Mouse (Mus musculus) kidney, adult 2 months (tissue): ENCODE measurements at regions not wholly inside any gene's neighbourhood (a gene's known extent, or its start where the extent isn't known, plus 50 kb on each side); places are given as distances from the start of the nearest gene placed in this dataset.

Source experiments
- DNase-seq: peaks from one replicate; pipeline ENCODE4 v3.0.0; 2021
- H3K27ac ChIP-seq: fragments of 200-500 bp; 2 replicates; pipeline ENCODE4 v1.5.1; 2012; ENCODE audit warnings: low read depth, low read length, control low read depth, inconsistent platforms; ENCODE audit not compliant: insufficient read depth
- H3K27me3 ChIP-seq: fragments of 200-500 bp; replicated peaks from 2 replicates; pipeline ENCODE4 v1.6.1; 2012; ENCODE audit warnings: mild to moderate bottlenecking, moderate library complexity, low read length, inconsistent platforms; ENCODE audit not compliant: control insufficient read depth, insufficient read depth
- H3K36me3 ChIP-seq: fragments of 200-500 bp; 2 replicates; pipeline ENCODE4 v1.6.1; 2012; ENCODE audit warnings: mild to moderate bottlenecking, moderate library complexity, low read length, inconsistent platforms; ENCODE audit not compliant: control insufficient read depth, insufficient read depth
- H3K4me1 ChIP-seq: fragments of 200-500 bp; 2 replicates; pipeline ENCODE4 v1.6.1; 2011; ENCODE audit warnings: low read length; ENCODE audit not compliant: control insufficient read depth, insufficient read depth
- H3K4me3 ChIP-seq: fragments of 200-500 bp; 2 replicates; pipeline ENCODE4 v1.5.1; 2011; ENCODE audit warnings: mild to moderate bottlenecking, low read depth, low read length, control low read depth; ENCODE audit not compliant: insufficient read depth
- CTCF ChIP-seq: fragments of 200-500 bp; conservative IDR thresholded peaks from 2 replicates; pipeline ENCODE4 v1.5.1; 2011; ENCODE audit warnings: low read depth, mild to moderate bottlenecking, control low read depth, low read length, moderate library complexity, mixed read lengths; ENCODE audit not compliant: insufficient read depth, insufficient read length
- POLR2A ChIP-seq: fragments of 200-500 bp; IDR thresholded peaks from one replicate; pipeline ENCODE4 v1.6.1; 2011; ENCODE audit warnings: low read depth, low read length, control low read depth
- WGBS: fragments of 180-500 bp; shearing (Covaris S2); methylation state at CpG from one replicate; pipeline ENCODE4 v1.1.7; 2018; 5-methylcytosine and 5-hydroxymethylcytosine counted together

DNA sequence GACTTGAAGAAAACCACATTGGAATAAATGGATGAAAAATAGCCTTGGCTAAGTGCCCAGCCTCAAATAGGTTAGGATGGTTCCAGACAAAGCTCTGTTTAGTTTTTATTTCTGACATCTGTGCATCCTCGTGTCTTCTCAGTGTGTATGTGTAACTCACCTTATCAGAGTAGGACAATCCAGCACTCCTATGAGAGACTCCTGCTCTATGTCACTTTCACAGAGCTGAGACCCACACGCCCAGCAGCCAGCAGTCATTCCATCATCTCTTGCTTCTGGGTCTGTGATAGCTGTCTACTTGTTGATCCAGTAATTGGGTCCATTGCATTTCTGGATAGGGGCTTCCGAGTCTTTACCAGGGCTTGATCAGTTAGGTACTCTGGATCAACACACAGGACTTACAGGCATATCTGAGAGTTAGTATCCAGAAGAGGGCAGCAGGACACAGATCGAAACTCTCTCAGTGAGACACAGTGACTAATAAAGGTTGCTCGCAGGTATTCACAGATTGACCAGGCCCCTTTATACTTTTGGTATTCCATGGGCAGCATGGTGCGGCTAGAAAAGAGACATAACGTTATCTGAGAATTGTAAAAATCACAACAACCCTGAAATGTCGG lies 286.3 kb upstream of the Fam92a start:
- Histone ChIP-seq H3K27me3 (no peaks in the 10 kb centered on the region), H3K27ac (no peak overlapping the region), H3K4me3 (no peak overlapping the region), H3K36me3 (no peaks in the 10 kb centered on the region), H3K4me1 (no peaks in the 10 kb centered on the region)
- TF ChIP-seq POLR2A = no peak
- TF ChIP-seq CTCF = no peak
- peak; percentile 17 for DNase-seq
- 82% methylated on average over 8 of the region's 8 CpGs for WGBS

DNA sequence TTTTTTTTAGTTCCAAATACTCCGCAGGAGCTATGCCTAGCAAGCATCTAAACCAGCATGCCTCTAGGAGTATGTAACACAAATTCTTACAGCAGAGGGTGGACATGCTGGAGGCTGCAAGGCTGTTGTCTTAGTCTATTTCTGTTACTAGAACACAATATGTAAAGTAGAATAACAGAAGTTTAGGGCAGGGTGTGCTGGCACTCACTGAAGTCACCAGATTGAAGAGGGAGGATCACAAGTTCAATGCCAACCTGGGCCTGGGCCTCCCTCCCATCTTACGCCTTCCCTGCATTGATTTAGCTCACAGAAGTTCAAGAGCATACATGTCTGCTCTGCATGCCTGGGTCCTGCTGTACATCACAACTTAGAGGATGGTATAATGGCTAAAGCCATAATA lies 280.3 kb upstream of the Fam92a start:
- no peak overlapping the region for H3K27ac ChIP-seq
- no peaks in the 10 kb centered on the region for H3K36me3 ChIP-seq
- WGBS = 87% methylated on average over 2 of the region's 2 CpGs

DNA sequence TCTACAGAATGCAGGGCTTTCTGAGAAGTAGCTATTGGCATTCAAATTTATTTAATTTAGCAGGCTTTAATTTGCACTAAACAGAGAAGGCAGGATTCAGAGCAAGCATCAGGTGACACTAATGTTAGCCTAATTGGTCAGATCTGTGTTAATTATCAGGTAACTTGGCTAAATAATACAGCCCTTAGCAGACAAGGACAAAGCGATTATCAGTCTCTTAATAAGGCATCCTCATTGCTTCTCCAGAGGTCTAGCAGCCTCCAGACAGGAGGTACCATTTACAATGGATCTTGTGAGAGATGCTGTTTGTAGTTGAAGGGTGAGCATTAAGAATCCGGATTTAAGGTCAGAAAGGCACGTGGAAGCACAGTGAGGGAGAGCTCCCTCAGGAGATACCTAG lies 253.7 kb upstream of the Fam92a start:
- no peaks in the 10 kb centered on the region for H3K27me3 ChIP-seq
- no peaks in the 10 kb centered on the region for H3K4me1 ChIP-seq
- no peak overlapping the region for H3K4me3 ChIP-seq
- no peak for TF ChIP-seq CTCF
- no peak for TF ChIP-seq POLR2A
- no peak for DNase-seq
- H3K36me3 ChIP-seq = no peaks in the 10 kb centered on the region
- no peak overlapping the region for H3K27ac ChIP-seq
- WGBS = 46% methylated on average over 3 of the region's 3 CpGs

More for the DNA sequence above, 280.3 kb upstream of the Fam92a start:
- no peak for DNase-seq
- H3K4me1 ChIP-seq = no peaks in the 10 kb centered on the region
- no peak overlapping the region for H3K4me3 ChIP-seq
- no peak for TF ChIP-seq POLR2A
- TF ChIP-seq CTCF = no peak
- H3K27me3 ChIP-seq = no peaks in the 10 kb centered on the region

DNA sequence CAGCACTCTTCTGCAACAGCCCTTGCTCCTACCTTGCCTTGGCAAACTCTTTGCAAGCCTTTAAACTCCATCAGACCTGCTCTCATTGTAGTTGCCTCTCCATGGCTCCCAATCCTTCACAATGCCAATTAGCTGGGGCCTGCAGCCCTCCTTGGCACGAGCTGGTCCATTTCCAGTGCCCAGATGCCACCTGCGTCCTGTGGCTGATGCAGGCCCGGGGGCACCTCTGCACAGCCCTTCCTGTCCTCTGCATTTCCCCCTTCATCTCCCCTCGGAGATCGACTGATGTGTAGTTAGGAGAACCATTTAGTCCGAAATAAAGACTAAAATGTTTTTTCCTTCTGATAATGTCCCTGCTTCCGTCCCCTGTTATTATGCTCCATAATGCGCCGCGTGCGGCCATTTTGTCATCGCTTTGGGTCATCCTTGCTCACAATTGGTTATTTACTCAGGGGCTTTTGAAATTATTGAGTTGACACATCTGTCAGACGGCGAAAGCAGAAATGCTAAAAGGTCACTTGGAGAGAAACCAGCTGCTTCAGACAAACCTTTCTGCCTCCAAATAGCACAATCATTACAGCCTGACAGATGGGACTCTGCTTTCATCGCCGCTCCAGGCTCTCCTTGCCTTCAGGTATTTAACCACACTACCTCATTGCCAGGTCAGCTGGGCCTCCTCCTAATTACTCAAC lies 250.0 kb upstream of the Fam92a start:
- Histone ChIP-seq H3K4me1 (no peaks in the 10 kb centered on the region), H3K27ac (no peak overlapping the region), H3K36me3 (no peaks in the 10 kb centered on the region), H3K27me3 (no peaks in the 10 kb centered on the region), H3K4me3 (no peak overlapping the region)
- 81% methylated on average over 16 of the region's 16 CpGs for WGBS
- TF ChIP-seq CTCF (no peak), POLR2A (no peak)
- no peak for DNase-seq

DNA sequence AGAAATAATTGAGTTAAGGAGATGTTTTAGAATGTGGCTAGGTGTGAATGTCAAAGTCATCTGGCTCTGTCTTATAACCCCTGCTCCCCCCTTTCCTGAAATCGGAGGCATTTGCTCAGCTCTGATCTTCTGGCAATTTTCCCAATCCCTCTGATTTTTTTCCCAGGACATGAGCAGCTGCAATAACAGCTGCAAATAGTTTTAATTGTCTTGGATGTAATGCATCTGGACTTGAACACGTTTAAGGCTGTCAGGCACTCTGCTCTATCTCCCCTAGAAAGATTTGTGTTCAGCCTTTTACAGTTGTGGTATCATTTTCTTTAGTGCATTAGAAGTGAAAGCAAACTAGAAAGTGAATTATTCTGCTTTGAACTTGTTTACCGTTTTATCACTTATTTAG lies 246.3 kb upstream of the Fam92a start:
- 11% methylated on average over 3 of the region's 3 CpGs for WGBS
- Histone ChIP-seq H3K4me1 (no peaks in the 10 kb centered on the region), H3K4me3 (no peak overlapping the region), H3K27ac (no peak overlapping the region), H3K27me3 (no peaks in the 10 kb centered on the region), H3K36me3 (no peaks in the 10 kb centered on the region)
- TF ChIP-seq POLR2A (no peak), CTCF (no peak)
- no peak for DNase-seq

DNA sequence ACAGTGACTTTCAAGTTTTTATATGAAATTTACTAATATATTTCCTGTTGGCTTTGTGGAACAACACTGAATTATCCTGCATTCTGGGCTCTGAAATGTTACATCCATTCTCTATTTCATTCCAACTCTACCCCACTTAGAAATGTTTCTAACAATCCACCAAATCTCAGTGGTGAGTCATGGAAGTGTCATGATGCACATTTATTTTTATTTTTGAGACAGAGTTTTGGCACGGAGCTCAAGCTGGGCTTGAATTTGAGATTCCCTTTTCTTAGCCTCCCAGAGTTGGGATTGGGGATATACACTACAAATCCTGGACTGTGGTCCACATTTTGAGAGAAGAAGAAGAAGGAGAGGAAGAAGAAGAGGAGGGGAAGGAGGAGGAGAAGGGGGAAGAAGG lies 223.5 kb upstream of the Fam92a start:
- 73% methylated on average over 1 of the region's 1 CpGs for WGBS

DNA sequence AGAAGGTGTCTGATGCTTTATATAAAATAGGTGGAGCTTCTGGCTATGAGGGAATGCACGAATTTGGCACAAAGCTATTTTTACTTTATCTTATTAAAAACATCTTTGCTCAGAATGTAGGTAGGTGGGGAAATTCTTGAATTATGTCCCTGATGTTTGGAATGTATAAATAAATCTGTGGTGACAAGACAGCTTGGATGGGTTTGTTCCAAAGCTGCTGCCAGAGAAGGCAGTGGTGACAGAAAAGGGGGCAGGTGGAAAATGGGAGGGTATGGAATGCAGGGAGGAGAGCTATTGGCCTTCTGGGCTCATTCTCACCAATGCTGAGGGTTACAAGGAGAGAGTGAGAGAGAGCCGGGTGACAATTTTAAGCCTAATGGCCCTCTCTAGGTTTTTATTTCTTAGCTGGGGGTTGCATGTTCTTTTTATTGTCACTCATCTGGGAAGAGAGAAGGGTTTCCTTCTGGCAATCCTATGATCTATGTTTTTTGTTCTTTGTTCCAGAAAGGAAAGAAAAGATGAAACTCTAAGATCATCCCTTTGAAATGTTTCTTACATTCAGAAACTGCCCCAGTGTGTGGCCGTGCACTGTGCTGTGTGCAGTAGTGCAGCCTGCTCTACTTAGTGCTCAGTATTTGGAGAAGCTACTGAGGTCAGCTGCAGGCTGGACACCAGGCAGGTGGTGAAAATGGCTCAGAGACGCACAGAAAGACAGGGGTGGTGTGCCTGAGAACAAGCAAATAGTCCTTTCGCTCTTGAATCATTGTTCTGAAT lies 205.2 kb upstream of the Fam92a start:
- H3K27ac ChIP-seq = no peak overlapping the region
- H3K4me1 ChIP-seq = no peaks in the 10 kb centered on the region
- H3K36me3 ChIP-seq = no peaks in the 10 kb centered on the region
- H3K27me3 ChIP-seq = no peaks in the 10 kb centered on the region
- TF ChIP-seq CTCF (no peak), POLR2A (no peak)
- no peak overlapping the region for H3K4me3 ChIP-seq
- WGBS = 79% methylated on average over 5 of the region's 5 CpGs
- no peak for DNase-seq

More for the DNA sequence above, 223.5 kb upstream of the Fam92a start:
- Histone ChIP-seq H3K4me3 (no peak overlapping the region), H3K4me1 (no peaks in the 10 kb centered on the region), H3K36me3 (no peaks in the 10 kb centered on the region), H3K27me3 (no peaks in the 10 kb centered on the region), H3K27ac (no peak overlapping the region)
- DNase-seq = no peak
- TF ChIP-seq POLR2A = no peak
- no peak for TF ChIP-seq CTCF
